Mouse (Mus musculus): ENCODE data around the gene Vsnl1. TPM values are rescaled to one million over a fixed set of nuclear protein-coding genes. Genes with fewer than 3 reads are reported as not detected.

Vsnl1 gene
- polyA plus RNA-seq (2012; rRNA removed), result 0.05 and 0.11 TPM in 2 replicates

GRCm38 (mm10) chr12:11436497-11437265 lies at the start of gene Vsnl1:
Vsnl1 (minus strand) TSS chr12:11436613.

GRCm38 (mm10) chr12:11455549-11456194 lies 19.3 kb upstream of the Vsnl1 start, which contains the start of gene Rad51ap2:
Rad51ap2 (plus strand) TSS chr12:11456079.

Other genes with a start within 250 kb of the Vsnl1 start
- gene Msgn1, start 227.6 kb downstream of the Vsnl1 start, polyA plus RNA-seq (2012; rRNA removed), result not detected in 2 replicates
- 0.04 and 0.25 TPM in 2 replicates for gene Gen1, start 170.8 kb downstream of the Vsnl1 start, polyA plus RNA-seq (2012; rRNA removed)
- 0.49 and 0.61 TPM in 2 replicates for gene Smc6, start 170.7 kb downstream of the Vsnl1 start, polyA plus RNA-seq (2012; rRNA removed)
- not detected in 2 replicates for gene Rad51ap2, start 19.5 kb upstream of the Vsnl1 start, polyA plus RNA-seq (2012; rRNA removed)